Mouse (Mus musculus): ENCODE measurements around the gene Nars2. TPM values are rescaled to one million over a fixed set of nuclear protein-coding genes. Genes with fewer than 3 reads are reported as not detected.

Nars2 gene
- polyA plus RNA-seq (2011; ENCODE audit: insufficient read depth, insufficient read length, low replicate concordance, missing spikeins): 4.2 and 7.1 TPM in 2 replicates

DNA sequence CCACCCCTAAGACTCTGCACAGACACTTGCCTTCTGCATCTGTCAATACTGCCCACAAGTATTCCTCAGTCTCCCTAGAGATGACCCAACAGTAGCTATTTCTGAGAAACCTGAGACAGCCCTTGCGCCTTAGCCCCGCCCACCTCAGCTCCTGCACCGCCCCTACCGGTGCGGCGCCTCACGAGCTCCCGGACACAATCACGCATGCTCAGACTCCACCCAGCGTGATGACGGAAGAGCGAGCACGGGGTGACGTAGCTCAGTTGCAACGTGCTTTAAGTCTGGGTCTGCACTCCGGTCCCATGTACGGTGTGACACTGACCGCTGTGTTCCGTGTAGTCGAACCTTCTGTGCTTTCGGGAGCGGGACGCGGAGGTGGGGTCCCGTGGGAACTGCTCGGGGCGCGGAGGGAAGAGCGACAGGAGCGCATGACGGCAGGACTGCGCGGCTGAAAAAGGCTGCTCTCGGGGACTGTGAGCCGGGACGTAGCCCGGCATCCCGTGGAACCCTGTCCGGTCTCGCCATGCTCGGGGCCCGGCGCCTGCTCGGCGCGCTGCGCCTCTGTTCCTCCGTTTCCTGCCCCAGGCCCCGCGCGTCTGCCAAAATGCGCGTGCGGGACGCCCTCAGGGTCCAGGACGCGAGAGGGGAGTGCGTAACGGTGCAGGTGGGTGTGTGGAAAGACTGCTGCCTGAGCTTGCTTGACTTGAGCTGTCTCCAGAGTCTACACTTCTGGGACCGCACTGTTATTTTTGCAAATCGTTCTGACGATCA lies at the start of gene Nars2:
Gene Nars2, plus strand, starts transcription at position 225 of the 771 bp plus-strand sequence.
- TF ChIP-seq POLR2A (IDR thresholded peaks at IDR 0.05; ENCODE audit: borderline replicate concordance, control insufficient read depth, low read depth, low read length) (peak; percentile 91), CTCF (IDR thresholded peaks at IDR 0.05; ENCODE audit: control insufficient read depth, insufficient read depth, low read length) (peak; percentile 34; the same call in 1 of the 2 replicates)
- peak within 1 kb of the TSS; percentile 85 for H3K27ac ChIP-seq (ENCODE audit: control insufficient read depth, insufficient read depth, low read depth, low read length, poor library complexity)
- peak within 1 kb of the TSS; percentile 98 for H3K4me3 ChIP-seq (replicated peaks; ENCODE audit: control insufficient read depth, low read depth, low read length)
- WGBS: under 1% methylated on average over 62 of the region's 62 CpGs
- H3K4me1 ChIP-seq (ENCODE audit: control insufficient read depth, insufficient read depth, low read length): no peaks in the 10 kb centered on the region; the same call in 1 of the 2 replicates

GRCm38 (mm10) chr7:96902183-96902582 lies 49.1 kb upstream of the Nars2 start:
- Histone ChIP-seq H3K27ac (ENCODE audit: control insufficient read depth, insufficient read depth, low read depth, low read length, poor library complexity) (no peak overlapping the region), H3K4me3 (replicated peaks; ENCODE audit: control insufficient read depth, low read depth, low read length) (no peak overlapping the region), H3K4me1 (ENCODE audit: control insufficient read depth, insufficient read depth, low read length) (no peaks in the 10 kb centered on the region)
- TF ChIP-seq POLR2A (IDR thresholded peaks at IDR 0.05; ENCODE audit: borderline replicate concordance, control insufficient read depth, low read depth, low read length) (no peak), CTCF (IDR thresholded peaks at IDR 0.05; ENCODE audit: control insufficient read depth, insufficient read depth, low read length) (no peak)
- WGBS: 62% methylated on average over 5 of the region's 5 CpGs

- WGBS: 84% methylated on average over 17 of the region's 17 CpGs
These were observed 48.0 kb upstream of the Nars2 start for GRCm38 (mm10) chr7:96903088-96903985.

DNA sequence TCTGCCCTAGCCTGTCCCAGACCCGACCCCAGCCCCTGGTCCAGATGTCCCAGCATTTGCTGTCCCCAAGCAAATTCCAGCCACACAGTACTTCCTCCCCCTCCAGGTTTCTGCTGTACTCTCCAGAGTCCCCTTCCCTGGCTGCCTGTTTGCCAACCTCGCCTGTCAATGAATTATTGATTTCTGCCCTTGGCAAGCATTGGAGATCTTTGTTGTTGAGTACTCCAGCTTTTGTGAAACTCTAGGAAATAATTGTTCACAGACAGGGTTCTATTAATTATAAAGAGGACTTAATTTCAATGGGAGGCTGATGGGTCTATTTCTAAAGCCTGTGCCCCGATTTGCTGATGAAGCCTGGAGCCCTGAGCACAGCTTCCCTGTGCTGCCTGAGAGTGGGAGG lies 46.9 kb upstream of the Nars2 start:
- 72% methylated on average over 3 of the region's 3 CpGs for WGBS
- Histone ChIP-seq H3K27ac (ENCODE audit: control insufficient read depth, insufficient read depth, low read depth, low read length, poor library complexity) (no peak overlapping the region), H3K4me1 (ENCODE audit: control insufficient read depth, insufficient read depth, low read length) (no peaks in the 10 kb centered on the region), H3K4me3 (replicated peaks; ENCODE audit: control insufficient read depth, low read depth, low read length) (no peak overlapping the region)
- TF ChIP-seq CTCF (IDR thresholded peaks at IDR 0.05; ENCODE audit: control insufficient read depth, insufficient read depth, low read length): no peak
- TF ChIP-seq POLR2A (IDR thresholded peaks at IDR 0.05; ENCODE audit: borderline replicate concordance, control insufficient read depth, low read depth, low read length): no peak

More at GRCm38 (mm10) chr7:96903088-96903985, 48.0 kb upstream of the Nars2 start:
- TF ChIP-seq CTCF (IDR thresholded peaks at IDR 0.05; ENCODE audit: control insufficient read depth, insufficient read depth, low read length): no peak
- TF ChIP-seq POLR2A (IDR thresholded peaks at IDR 0.05; ENCODE audit: borderline replicate concordance, control insufficient read depth, low read depth, low read length): no peak
- H3K27ac ChIP-seq (ENCODE audit: control insufficient read depth, insufficient read depth, low read depth, low read length, poor library complexity): no peak overlapping the region
- no peaks in the 10 kb centered on the region for H3K4me1 ChIP-seq (ENCODE audit: control insufficient read depth, insufficient read depth, low read length)
- H3K4me3 ChIP-seq (replicated peaks; ENCODE audit: control insufficient read depth, low read depth, low read length): no peak overlapping the region

DNA sequence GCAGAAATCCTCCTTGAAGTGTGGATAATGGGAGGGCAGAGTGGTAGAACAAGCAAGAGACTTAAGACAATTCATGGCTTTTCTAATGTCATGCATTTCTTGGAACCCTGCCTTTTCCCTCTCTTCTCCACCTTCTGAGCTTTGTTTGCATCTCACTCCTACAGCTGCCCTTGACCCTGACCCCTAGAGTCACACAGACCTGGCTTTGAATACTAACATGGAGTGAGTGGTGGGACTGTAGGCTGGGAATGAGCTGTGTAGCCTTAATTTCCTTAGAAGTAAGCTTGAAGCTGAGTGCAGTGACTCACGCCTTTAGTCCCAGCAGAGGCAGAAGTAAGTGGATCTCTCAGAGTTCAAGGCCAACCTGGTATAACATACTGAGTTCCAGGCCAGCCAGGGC lies 46.4 kb upstream of the Nars2 start:
- H3K4me3 ChIP-seq (replicated peaks; ENCODE audit: control insufficient read depth, low read depth, low read length): no peak overlapping the region
- TF ChIP-seq CTCF (IDR thresholded peaks at IDR 0.05; ENCODE audit: control insufficient read depth, insufficient read depth, low read length): no peak
- TF ChIP-seq POLR2A (IDR thresholded peaks at IDR 0.05; ENCODE audit: borderline replicate concordance, control insufficient read depth, low read depth, low read length): no peak
- 83% methylated on average over 1 of the region's 1 CpGs for WGBS
- H3K27ac ChIP-seq (ENCODE audit: control insufficient read depth, insufficient read depth, low read depth, low read length, poor library complexity): no peak overlapping the region
- no peaks in the 10 kb centered on the region for H3K4me1 ChIP-seq (ENCODE audit: control insufficient read depth, insufficient read depth, low read length)

- no peaks in the 10 kb centered on the region for H3K4me1 ChIP-seq (ENCODE audit: control insufficient read depth, insufficient read depth, low read length)
- H3K4me3 ChIP-seq (replicated peaks; ENCODE audit: control insufficient read depth, low read depth, low read length): no peak overlapping the region
- 88% methylated on average over 3 of the region's 3 CpGs for WGBS
- TF ChIP-seq POLR2A (IDR thresholded peaks at IDR 0.05; ENCODE audit: borderline replicate concordance, control insufficient read depth, low read depth, low read length) (no peak), CTCF (IDR thresholded peaks at IDR 0.05; ENCODE audit: control insufficient read depth, insufficient read depth, low read length) (no peak)
- no peak overlapping the region for H3K27ac ChIP-seq (ENCODE audit: control insufficient read depth, insufficient read depth, low read depth, low read length, poor library complexity)
These were observed 45.9 kb upstream of the Nars2 start for GRCm38 (mm10) chr7:96905422-96905821.

- TF ChIP-seq POLR2A (IDR thresholded peaks at IDR 0.05; ENCODE audit: borderline replicate concordance, control insufficient read depth, low read depth, low read length): no peak
- no peak for TF ChIP-seq CTCF (IDR thresholded peaks at IDR 0.05; ENCODE audit: control insufficient read depth, insufficient read depth, low read length)
- 91% methylated on average over 20 of the region's 20 CpGs for WGBS
These were observed 45.1 kb upstream of the Nars2 start for GRCm38 (mm10) chr7:96906216-96906615.

More at GRCm38 (mm10) chr7:96906216-96906615, 45.1 kb upstream of the Nars2 start:
- Histone ChIP-seq H3K4me1 (ENCODE audit: control insufficient read depth, insufficient read depth, low read length) (no peaks in the 10 kb centered on the region), H3K4me3 (replicated peaks; ENCODE audit: control insufficient read depth, low read depth, low read length) (no peak overlapping the region), H3K27ac (ENCODE audit: control insufficient read depth, insufficient read depth, low read depth, low read length, poor library complexity) (no peak overlapping the region)
